Mouse (Mus musculus): Measurements from ENCODE around the gene Ly6g6d. TPM values are rescaled to one million over a fixed set of nuclear protein-coding genes. Genes with fewer than 3 reads are reported as not detected.

Ly6g6d gene
- total RNA-seq, 2 experiments from 2014 or later = not detected

Other genes with a start within 250 kb of the Ly6g6d start
- gene Stk19, start 241.1 kb downstream of the Ly6g6d start, total RNA-seq (2023) = 10 to 100 TPM; 57.0 to 64.6 TPM
- 10 to 100 TPM; 74.3 to 76.9 TPM for gene Dxo, start 241.0 kb downstream of the Ly6g6d start, total RNA-seq (2023)
- gene Skiv2l, start 227.9 kb downstream of the Ly6g6d start, total RNA-seq (2023) = 100 to 1,000 TPM; 102 to 116 TPM
- gene Nelfe, start 227.7 kb downstream of the Ly6g6d start, total RNA-seq (2023) = 10 to 100 TPM; 29.5 to 31.1 TPM
- under 1 TPM in 1 of 2 experiments, not detected in 1; 0.38 TPM for gene Cfb, start 215.5 kb downstream of the Ly6g6d start, total RNA-seq (2023)
- gene Zbtb12, start 198.6 kb downstream of the Ly6g6d start, total RNA-seq (2023) = 1 to 10 TPM; 4.7 to 5.7 TPM
- gene Gm20547, start 196.0 kb downstream of the Ly6g6d start, total RNA-seq (2023) = not detected
- gene C2, start 179.8 kb downstream of the Ly6g6d start, total RNA-seq (2023) = 1 to 10 TPM in 1 of 2 experiments, under 1 TPM in 1; 0.35 to 2.6 TPM
- 100 to 1,000 TPM; 127 to 138 TPM for gene Ehmt2, start 179.6 kb downstream of the Ly6g6d start, total RNA-seq (2023)
- gene Slc44a4, start 163.6 kb downstream of the Ly6g6d start, total RNA-seq (2023) = not detected
- 10 to 100 TPM; 43.5 to 54.2 TPM for gene Neu1, start 146.8 kb downstream of the Ly6g6d start, total RNA-seq (2023)
- 10 to 100 TPM; 10.4 to 11.9 TPM for gene Hspa1b, start 118.8 kb downstream of the Ly6g6d start, total RNA-seq (2023)
- gene Gm20481, start 108.2 kb downstream of the Ly6g6d start, total RNA-seq (2023) = not detected
- gene Hspa1a, start 105.9 kb downstream of the Ly6g6d start, total RNA-seq (2023) = 1 to 10 TPM; 3.2 to 3.6 TPM
- not detected for gene Hspa1l, start 105.4 kb downstream of the Ly6g6d start, total RNA-seq (2023)
- gene Lsm2, start 96.2 kb downstream of the Ly6g6d start, total RNA-seq (2023) = 10 to 100 TPM; 31.7 to 37.8 TPM
- gene Vars, start 77.1 kb downstream of the Ly6g6d start, total RNA-seq (2023) = 100 to 1,000 TPM; 113 to 115 TPM
- gene Vwa7, start 61.5 kb downstream of the Ly6g6d start, total RNA-seq (2023) = under 1 TPM; 0.47 to 0.52 TPM
- gene Sapcd1, start 50.0 kb downstream of the Ly6g6d start, total RNA-seq (2023) = 1 to 10 TPM in 1 of 2 experiments, not detected in 1; 2.3 TPM
- 1 to 10 TPM; 2.0 to 3.3 TPM for gene Msh5, start 31.3 kb downstream of the Ly6g6d start, total RNA-seq (2023)
- gene Clic1, start 28.1 kb downstream of the Ly6g6d start, total RNA-seq (2023) = 100 to 1,000 TPM; 161 to 180 TPM
- 1 to 10 TPM in 1 of 2 experiments, under 1 TPM in 1; 0.86 to 4.1 TPM for gene Ddah2, start 19.0 kb downstream of the Ly6g6d start, total RNA-seq (2023)
- not detected for gene Ly6g6c, start 12.7 kb downstream of the Ly6g6d start, total RNA-seq (2023)
- gene Mpig6b, start 11.9 kb downstream of the Ly6g6d start, total RNA-seq (2023) = not detected
- not detected for gene Ly6g6e, start 1.2 kb downstream of the Ly6g6d start, total RNA-seq (2023)
- gene Ly6g6f, start 7.5 kb upstream of the Ly6g6d start, total RNA-seq (2023) = not detected
- 10 to 100 TPM; 73.4 to 81.3 TPM for gene Abhd16a, start 11.2 kb upstream of the Ly6g6d start, total RNA-seq (2023)
- gene Ly6g5c, start 30.2 kb upstream of the Ly6g6d start, total RNA-seq (2023) = not detected
- gene Ly6g5b, start 37.4 kb upstream of the Ly6g6d start, total RNA-seq (2023) = 1 to 10 TPM; 2.7 to 5.4 TPM
- 10 to 100 TPM; 33.5 to 34.9 TPM for gene Gpank1, start 43.4 kb upstream of the Ly6g6d start, total RNA-seq (2023)
- gene Csnk2b, start 44.0 kb upstream of the Ly6g6d start, total RNA-seq (2023) = 100 to 1,000 TPM; 152 to 162 TPM
- gene D17H6S53E, start 48.3 kb upstream of the Ly6g6d start, total RNA-seq (2023) = 10 to 100 TPM; 26.0 to 26.8 TPM
- 1 to 10 TPM in 1 of 2 experiments, under 1 TPM in 1; 0.55 to 1.7 TPM for gene Apom, start 54.0 kb upstream of the Ly6g6d start, total RNA-seq (2023)
- 100 to 1,000 TPM; 403 to 408 TPM for gene Bag6, start 57.1 kb upstream of the Ly6g6d start, total RNA-seq (2023)
- gene Prrc2a, start 86.8 kb upstream of the Ly6g6d start, total RNA-seq (2023) = 100 to 1,000 TPM; 299 to 313 TPM
- 1 to 10 TPM; 1.2 to 2.0 TPM for gene Aif1, start 98.0 kb upstream of the Ly6g6d start, total RNA-seq (2023)
- gene Lst1, start 110.4 kb upstream of the Ly6g6d start, total RNA-seq (2023) = 1 to 10 TPM; 4.5 to 8.7 TPM
- 100 to 1,000 TPM; 598 to 633 TPM for gene Ltb, start 116.4 kb upstream of the Ly6g6d start, total RNA-seq (2023)
- gene Tnf, start 123.9 kb upstream of the Ly6g6d start, total RNA-seq (2023) = 10 to 100 TPM; 17.7 to 18.6 TPM
- gene Lta, start 127.3 kb upstream of the Ly6g6d start, total RNA-seq (2023) = 10 to 100 TPM; 14.1 to 17.3 TPM
- not detected for gene Gm16181, start 142.8 kb upstream of the Ly6g6d start, total RNA-seq (2023)
- 1 to 10 TPM; 2.8 to 3.1 TPM for gene Atp6v1g2, start 155.6 kb upstream of the Ly6g6d start, total RNA-seq (2023)
- 10 to 100 TPM; 15.8 to 16.0 TPM for gene Nfkbil1, start 157.7 kb upstream of the Ly6g6d start, total RNA-seq (2023)
- 100 to 1,000 TPM; 432 to 439 TPM for gene Ddx39b, start 163.7 kb upstream of the Ly6g6d start, total RNA-seq (2023)
- gene H2-D1, start 184.7 kb upstream of the Ly6g6d start, total RNA-seq (2023) = 1,000 to 10,000 TPM; 2,662 to 2,726 TPM
- gene H2-Q1, start 242.3 kb upstream of the Ly6g6d start, total RNA-seq (2023) = 10 to 100 TPM; 17.9 to 23.8 TPM